ENCODE assay signal across 8 mouse cellular contexts in the genomic region with DNA sequence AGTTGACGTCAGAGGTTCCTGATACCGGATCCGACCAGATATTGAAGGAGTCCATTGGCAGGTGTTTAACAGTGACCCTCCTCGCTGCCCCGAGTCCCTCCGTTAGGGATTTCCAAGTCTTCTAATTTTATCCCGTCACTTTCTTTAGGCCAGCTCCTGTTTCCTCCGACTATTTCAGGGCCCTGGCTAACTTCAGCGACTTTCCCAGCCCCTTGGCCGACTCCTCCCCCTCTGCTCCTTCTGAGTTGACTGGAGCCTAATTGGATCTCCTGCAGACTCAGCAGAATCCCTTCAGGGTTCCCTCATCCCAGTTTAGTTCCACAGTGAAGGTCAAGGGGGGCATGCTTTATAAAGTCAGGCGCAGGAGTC. TPM values are rescaled to one million over a fixed set of nuclear protein-coding genes. Genes with fewer than 3 reads are reported as not detected.
DNase-seq lines count a peak whose midpoint lies in the region; ATAC-seq lines count a peak whose summit lies in the region.
"Had no signal": no experiment of that assay in that cellular context is flagged by ENCODE, and none has a peak within 500 bp of the region (broad histone marks: within the 10 kb centered on the region; RNA-seq: fewer than 3 reads in every experiment).

No protein-coding gene starts in this region.

- no peak; the same call in 1 of the 2 replicates for ATAC-seq in heart, embryonic 16.5 days (replicated peaks; ENCODE audit: extremely low read depth, insufficient read depth, low FRiP score)
- peak; percentile 38 for ATAC-seq in neural tube, embryonic 12.5 days (ENCODE audit: low FRiP score, low read depth)

- peak overlapping the region; percentile 92 for H3K27ac ChIP-seq in embryonic facial prominence, embryonic 10.5 days (replicated peaks)
- H3K27ac ChIP-seq in heart, embryonic 16.5 days (ENCODE audit: low read length): peak overlapping the region; percentile 70; the same call in 1 of the 2 replicates
- peak overlapping the region; percentile 92 for H3K27ac ChIP-seq in limb, embryonic 10.5 days
- H3K27ac ChIP-seq in neural tube, embryonic 12.5 days: no peak overlapping the region

- no peaks in the 10 kb centered on the region for H3K9me3 ChIP-seq in embryonic facial prominence, embryonic 10.5 days
- no peaks in the 10 kb centered on the region for H3K9me3 ChIP-seq in heart, embryonic 16.5 days (replicated peaks; ENCODE audit: control insufficient read depth, low read length)
- H3K9me3 ChIP-seq in limb, embryonic 10.5 days (replicated peaks): no peaks in the 10 kb centered on the region
- no peaks in the 10 kb centered on the region for H3K9me3 ChIP-seq in neural tube, embryonic 12.5 days

- peak overlapping the region; percentile 99 for H3K4me2 ChIP-seq in heart, embryonic 16.5 days (ENCODE audit: low read depth, low read length)
- H3K4me2 ChIP-seq in neural tube, embryonic 12.5 days (replicated peaks): peak overlapping the region; percentile 97

- peaks cover 6% of the 10 kb centered on the region for H3K36me3 ChIP-seq in embryonic facial prominence, embryonic 10.5 days (replicated peaks)
- no peaks in the 10 kb centered on the region for H3K36me3 ChIP-seq in heart, embryonic 16.5 days (ENCODE audit: control insufficient read depth, insufficient read depth)
- H3K36me3 ChIP-seq in limb, embryonic 10.5 days: no peaks in the 10 kb centered on the region
- no peaks in the 10 kb centered on the region for H3K36me3 ChIP-seq in neural tube, embryonic 12.5 days

- peak overlapping the region; percentile 76 for H3K9ac ChIP-seq in heart, embryonic 16.5 days (ENCODE audit: low read length)
- H3K9ac ChIP-seq in neural tube, embryonic 12.5 days: peak overlapping the region; percentile 70

- peak overlapping the region; percentile 72 for H3K4me3 ChIP-seq in embryonic facial prominence, embryonic 10.5 days
- peak overlapping the region; percentile 71 for H3K4me3 ChIP-seq in heart, embryonic 16.5 days (ENCODE audit: low read length)
- peak overlapping the region; percentile 73 for H3K4me3 ChIP-seq in limb, embryonic 10.5 days
- peak overlapping the region; percentile 59 for H3K4me3 ChIP-seq in neural tube, embryonic 12.5 days
- H3K4me3 ChIP-seq: erythroblast, embryonic 14.5 days had no signal

- H3K4me1 ChIP-seq in embryonic facial prominence, embryonic 10.5 days: peaks cover 42% of the 10 kb centered on the region
- 0 out of 2 replicates have a peak, but pooled peaks cover 2% of the 10 kb centered on the region for H3K4me1 ChIP-seq in heart, embryonic 16.5 days (ENCODE audit: control insufficient read depth, insufficient read depth, low read length)
- H3K4me1 ChIP-seq in limb, embryonic 10.5 days: peaks cover 38% of the 10 kb centered on the region
- peaks cover 19% of the 10 kb centered on the region; the same call in 1 of the 2 replicates for H3K4me1 ChIP-seq in neural tube, embryonic 12.5 days

- WGBS in embryonic facial prominence, embryonic 10.5 days: under 1% methylated on average over 11 of the region's 11 CpGs
- 3% methylated on average over 11 of the region's 11 CpGs for WGBS in heart, embryonic 16.5 days
- WGBS in limb, embryonic 10.5 days: 0% methylated on average over 11 of the region's 11 CpGs
- under 1% methylated on average over 11 of the region's 11 CpGs for WGBS in neural tube, embryonic 12.5 days

- peak; percentile 45 for DNase-seq in ZHBTc4 (ENCODE audit: low read depth, low spot score)
- DNase-seq in embryonic facial prominence, embryonic 10.5 days (ENCODE audit: low spot score): peak; percentile 78
- DNase-seq in limb, embryonic 10.5 days (ENCODE audit: low spot score): peak; percentile 67
- no peak for DNase-seq in cerebellum, adult 9-11 months
- no peak for DNase-seq in T-cell, adult 2 months (ENCODE audit: low spot score)

- H3K27me3 ChIP-seq in embryonic facial prominence, embryonic 10.5 days (replicated peaks; ENCODE audit: low read depth, poor library complexity, severe bottlenecking): peaks cover 13% of the 10 kb centered on the region
- H3K27me3 ChIP-seq in heart, embryonic 16.5 days (ENCODE audit: control insufficient read depth, insufficient read depth, low read length): peaks cover 5% of the 10 kb centered on the region; the same call in 1 of the 2 replicates
- H3K27me3 ChIP-seq in limb, embryonic 10.5 days (ENCODE audit: low read depth, poor library complexity, severe bottlenecking): 0 out of 2 replicates have a peak, but pooled peaks cover 4% of the 10 kb centered on the region
- 0 out of 2 replicates have a peak, but pooled peaks cover 12% of the 10 kb centered on the region for H3K27me3 ChIP-seq in neural tube, embryonic 12.5 days (replicated peaks)

RNA-seq across cellular contexts. Expression of a gene that starts 1.5 kb away (rescaled TPM):
- polyA plus RNA-seq in embryonic facial prominence, embryonic 10.5 days (2016; fragmentation: Nextera tagmentation; extraction: Ambion mirVana): 13.6 TPM in 2 replicates
- 4.8 and 5.2 TPM in 2 replicates for polyA plus RNA-seq in heart, embryonic 16.5 days (2015; fragmentation: Nextera tagmentation; extraction: Ambion mirVana)
- polyA plus RNA-seq in limb, embryonic 10.5 days (2016; fragmentation: Nextera tagmentation; extraction: Ambion mirVana): 4.3 and 6.0 TPM in 2 replicates
- 17.7 and 18.9 TPM in 2 replicates for polyA plus RNA-seq in neural tube, embryonic 12.5 days (2016; fragmentation: Nextera tagmentation; extraction: Ambion mirVana)
- polyA plus RNA-seq: erythroblast, embryonic 14.5 days had no signal

Comparison
In these comparisons a context has a peak if more than half of its experiments do, and no peak if none do; other contexts are left out.
1. DNase-seq: peak in ZHBTc4 (single experiment), embryonic facial prominence, embryonic 10.5 days (single experiment) and limb, embryonic 10.5 days (single experiment); none in cerebellum, adult 9-11 months (single experiment) and T-cell, adult 2 months (single experiment).
2. Peak in every context shown above with its lines, with median percentiles within 50 percentile points of each other: H3K4me3 ChIP-seq.